Mouse (Mus musculus) liver, embryonic 14.5 days (tissue): ENCODE measurements at regions not wholly inside any gene's neighbourhood (a gene's known extent, or its start where the extent isn't known, plus 50 kb on each side); places are given as distances from the start of the nearest gene placed in this dataset.

ENCODE experiments used
- CTCF ChIP-seq: IDR thresholded peaks from 2 replicates; pipeline ENCODE4 v1.5.1; 2016; ENCODE audit warnings: antibody characterized with exemption, low read depth, control low read depth
- EP300 ChIP-seq: IDR thresholded peaks from 2 replicates; pipeline ENCODE4 v1.6.1; 2016; ENCODE audit warnings: antibody characterized with exemption, low read depth

DNA sequence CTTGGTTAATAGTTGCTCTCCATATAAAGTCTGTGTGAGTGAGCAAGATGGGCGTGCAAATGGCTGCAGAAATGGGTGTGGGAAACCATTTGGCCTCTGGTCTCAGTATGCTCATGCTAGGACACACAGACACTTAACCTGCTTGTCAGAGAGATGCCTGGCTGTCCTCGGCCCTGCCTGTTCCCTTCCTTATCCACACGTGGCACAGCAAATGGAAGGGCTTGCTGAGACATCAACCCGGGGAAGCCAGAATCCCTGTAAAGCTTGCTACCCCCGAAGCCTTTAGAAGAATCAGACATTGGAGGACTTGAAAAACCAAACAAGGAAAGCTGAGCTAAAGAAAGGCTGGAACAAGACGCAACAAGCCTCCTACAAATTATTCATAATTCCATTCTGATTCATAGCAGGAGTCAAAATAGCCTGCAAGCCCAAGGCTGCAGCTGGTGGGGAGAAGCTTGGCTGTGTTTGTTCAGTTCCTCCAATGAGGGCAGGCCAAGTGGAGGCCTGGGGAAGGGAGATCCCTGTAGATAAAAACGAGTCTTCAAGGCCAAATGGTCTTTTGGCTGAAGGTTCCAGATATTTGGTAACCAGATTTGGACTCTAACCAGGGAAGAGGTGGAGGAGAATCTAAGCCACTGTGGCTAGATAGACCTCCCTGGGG lies 92.1 kb downstream of the Tmx1 start:
- no peak for TF ChIP-seq EP300
- TF ChIP-seq CTCF = no peak
